Mouse (Mus musculus) kidney, postnatal 0 days (tissue): Measurements from ENCODE around the gene Praf2. TPM values are rescaled to one million over a fixed set of nuclear protein-coding genes. Genes with fewer than 3 reads are reported as not detected.

ENCODE experiments used
- ATAC-seq: fragments of 200-750 bp; cut with Nextera tagmentation; replicated peaks from 2 replicates; pipeline ENCODE4 v1.8.0; 2017; ENCODE audit warnings: low read depth, moderate number of reproducible peaks, moderate TSS enrichment, moderate library complexity; ENCODE audit not compliant: low FRiP score
- DNase-seq: peaks from one replicate; pipeline ENCODE4 v3.0.0-alpha.2; 2016; ENCODE audit warnings: low spot score
- H3K27ac ChIP-seq: fragments of 300-500 bp; sonication (generic); 2 replicates; pipeline ENCODE4 v1.5.1; 2014; ENCODE audit warnings: mild to moderate bottlenecking
- H3K27me3 ChIP-seq: fragments of 300-500 bp; sonication (generic); 2 replicates; pipeline ENCODE4 v1.6.1; 2014; ENCODE audit warnings: low read length, mixed read lengths; ENCODE audit not compliant: insufficient read depth
- H3K36me3 ChIP-seq: fragments of 300-500 bp; sonication (generic); 2 replicates; pipeline ENCODE4 v1.6.1; 2014; ENCODE audit warnings: low read length, mixed read lengths; ENCODE audit not compliant: insufficient read depth
- H3K4me1 ChIP-seq: fragments of 300-500 bp; sonication (generic); replicated peaks from 2 replicates; pipeline ENCODE4 v1.6.1; 2014; ENCODE audit warnings: antibody characterized with exemption, low read length, mixed read lengths; ENCODE audit not compliant: insufficient read depth
- H3K4me2 ChIP-seq: fragments of 300-500 bp; sonication (generic); 2 replicates; pipeline ENCODE4 v1.6.1; 2014; ENCODE audit warnings: mild to moderate bottlenecking, low read length, moderate library complexity, mixed read lengths
- H3K4me3 ChIP-seq: fragments of 300-500 bp; sonication (generic); replicated peaks from 2 replicates; pipeline ENCODE4 v1.5.1; 2014; ENCODE audit warnings: low read depth, low read length
- H3K9ac ChIP-seq: fragments of 300-500 bp; sonication (generic); 2 replicates; pipeline ENCODE4 v1.6.1; 2014; ENCODE audit warnings: low read depth, low read length
- H3K9me3 ChIP-seq: fragments of 300-500 bp; sonication (generic); replicated peaks from 2 replicates; pipeline ENCODE4 v1.6.1; 2016; ENCODE audit warnings: low read length, inconsistent platforms, mixed read lengths
- CTCF ChIP-seq: IDR thresholded peaks from 2 replicates; pipeline ENCODE4 v1.5.1; 2016; ENCODE audit warnings: antibody characterized with exemption, low read depth, mild to moderate bottlenecking, moderate library complexity
- WGBS: fragments of 180-500 bp; shearing (Covaris S2); extraction: QIAGEN DNeasy Blood & Tissue Kit; methylation state at CpG from one replicate; pipeline ENCODE4 v1.1.7; 2014; 5-methylcytosine and 5-hydroxymethylcytosine counted together
- polyA plus RNA-seq: library from polyadenylated mRNA; unstranded; fragments of >200 nt; fragmentation: Nextera tagmentation; extraction: Ambion mirVana; gene quantifications from 2 replicates; pipeline ENCODE4 v1.2.1, GENCODE M21; 2015

Praf2 gene
- polyA plus RNA-seq, 1 experiment from 2014 or later = 40.9 TPM

GRCm38 (mm10) chrX:7772766-7773165, 44.5 kb downstream of the Praf2 start:
- 47% methylated on average over 2 of the region's 2 CpGs for WGBS
- TF ChIP-seq CTCF = peak; percentile 57
- H3K27me3 ChIP-seq = no peaks in the 10 kb centered on the region
- ATAC-seq (no peak), DNase-seq (no peak)
- H3K36me3 ChIP-seq = 0 out of 2 replicates have a peak, but pooled peaks cover 20% of the 10 kb centered on the region
- no peak overlapping the region for H3K4me2 ChIP-seq
- no peak overlapping the region for H3K9ac ChIP-seq
- H3K27ac ChIP-seq = no peak overlapping the region
- H3K4me3 ChIP-seq = no peak overlapping the region
- no peaks in the 10 kb centered on the region for H3K4me1 ChIP-seq
- no peaks in the 10 kb centered on the region for H3K9me3 ChIP-seq

- no peak overlapping the region for H3K27ac ChIP-seq
- WGBS = 72% methylated on average over 9 of the region's 9 CpGs
- H3K27me3 ChIP-seq = no peaks in the 10 kb centered on the region
- TF ChIP-seq CTCF = no peak
- H3K9me3 ChIP-seq = no peaks in the 10 kb centered on the region
- 0 out of 2 replicates have a peak, but pooled peaks cover 8% of the 10 kb centered on the region for H3K36me3 ChIP-seq
- DNase-seq (no peak), ATAC-seq (no peak)
- H3K4me1 ChIP-seq = no peaks in the 10 kb centered on the region
- H3K9ac ChIP-seq = no peak overlapping the region
- H3K4me2 ChIP-seq = no peak overlapping the region
- H3K4me3 ChIP-seq = no peak overlapping the region
Observed at GRCm38 (mm10) chrX:7775501-7776205, 47.4 kb downstream of the Praf2 start.

DNA sequence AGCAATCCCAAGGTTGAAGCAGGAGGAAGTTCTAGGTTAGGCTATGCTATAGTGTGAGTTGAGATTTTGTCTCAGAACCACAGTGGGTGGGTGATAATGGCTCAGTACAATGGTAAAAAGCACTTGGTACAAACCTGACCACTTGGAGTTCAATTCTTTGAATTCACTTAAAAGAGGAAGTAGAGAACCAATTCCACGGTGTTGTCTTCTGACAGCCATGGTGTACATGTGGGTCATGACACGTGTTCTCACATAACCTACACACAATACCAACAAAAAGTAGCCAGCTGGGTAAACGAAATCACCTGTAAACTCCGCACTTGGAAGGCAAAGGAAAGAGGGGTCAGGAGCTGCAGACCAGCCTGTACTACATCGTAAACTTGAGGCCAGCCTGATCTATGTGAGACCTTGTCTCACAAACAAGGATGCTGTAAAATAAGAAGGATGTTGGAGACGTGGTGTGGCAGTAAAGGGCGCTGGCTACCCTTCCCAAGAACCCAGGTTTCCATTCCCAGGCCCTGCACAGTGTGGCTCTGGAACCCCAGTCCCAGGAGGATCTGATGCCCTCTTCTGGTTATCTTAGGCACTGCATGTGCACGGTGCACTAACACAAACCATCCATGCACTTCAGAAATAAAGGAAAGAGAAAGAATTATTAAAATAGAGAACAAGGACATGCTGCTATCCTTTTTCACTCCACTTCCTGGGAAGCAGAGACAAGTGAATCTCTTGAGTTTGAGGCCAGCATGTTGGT, 48.3 kb downstream of the Praf2 start:
- H3K9me3 ChIP-seq = no peaks in the 10 kb centered on the region
- TF ChIP-seq CTCF = peak; percentile 76
- no peak overlapping the region for H3K4me2 ChIP-seq
- no peak; the same call in 1 of the 2 replicates for ATAC-seq
- no peaks in the 10 kb centered on the region for H3K27me3 ChIP-seq
- no peak overlapping the region for H3K27ac ChIP-seq
- WGBS = 55% methylated on average over 8 of the region's 8 CpGs
- 0 out of 2 replicates have a peak, but pooled peaks cover 6% of the 10 kb centered on the region for H3K36me3 ChIP-seq
- no peak overlapping the region for H3K9ac ChIP-seq
- no peak overlapping the region for H3K4me3 ChIP-seq
- DNase-seq = peak; percentile 39
- no peaks in the 10 kb centered on the region for H3K4me1 ChIP-seq

DNA sequence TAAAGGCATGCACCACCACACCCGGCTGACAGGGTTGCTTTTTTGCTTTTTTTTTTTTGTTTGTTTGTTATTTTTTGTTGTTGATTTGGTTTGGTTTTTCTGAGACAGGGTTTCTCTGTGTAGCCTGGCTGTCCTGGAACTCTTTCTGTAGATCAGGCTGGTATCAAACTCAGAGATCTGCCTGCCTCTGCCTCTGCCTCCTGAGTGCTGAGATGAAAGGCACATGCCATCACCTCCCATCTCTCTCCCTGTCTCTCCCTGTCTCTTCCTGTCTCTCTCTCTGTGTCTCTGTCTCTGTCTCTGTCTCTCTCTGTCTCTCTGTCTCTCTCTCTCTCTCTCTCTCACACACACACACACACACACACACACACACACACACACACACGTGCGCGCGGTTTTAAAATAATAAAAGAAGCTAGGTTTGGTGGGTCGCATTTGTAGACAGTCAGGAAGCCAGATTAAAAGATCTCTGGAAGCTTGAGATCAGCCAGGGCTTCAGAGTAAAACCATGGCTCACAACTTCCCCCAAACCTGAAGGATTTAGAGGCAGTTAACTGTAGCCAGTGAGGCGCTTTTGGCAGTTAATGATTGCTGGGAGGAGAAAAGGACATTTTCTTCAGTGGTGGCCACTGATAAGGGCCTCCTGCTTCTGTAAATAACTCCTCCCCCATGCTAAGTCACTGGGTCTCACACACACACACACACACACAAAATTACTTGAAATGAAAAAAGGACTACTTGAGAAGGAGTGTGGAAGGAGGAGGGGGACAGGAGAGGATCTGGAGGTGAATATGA, 50.4 kb downstream of the Praf2 start:
- H3K9me3 ChIP-seq = no peaks in the 10 kb centered on the region
- 72% methylated on average over 7 of the region's 7 CpGs for WGBS
- H3K4me1 ChIP-seq = no peaks in the 10 kb centered on the region
- no peak for ATAC-seq
- H3K4me3 ChIP-seq = no peak overlapping the region
- no peak overlapping the region for H3K9ac ChIP-seq
- peak; percentile 14 for DNase-seq
- no peak overlapping the region for H3K4me2 ChIP-seq
- TF ChIP-seq CTCF = no peak
- H3K27ac ChIP-seq = no peak overlapping the region
- H3K36me3 ChIP-seq = 0 out of 2 replicates have a peak, but pooled peaks cover 6% of the 10 kb centered on the region
- no peaks in the 10 kb centered on the region for H3K27me3 ChIP-seq

GRCm38 (mm10) chrX:7779294-7779693, 51.1 kb downstream of the Praf2 start:
- no peaks in the 10 kb centered on the region for H3K27me3 ChIP-seq
- H3K9ac ChIP-seq = no peak overlapping the region
- no peak overlapping the region for H3K4me2 ChIP-seq
- H3K9me3 ChIP-seq = no peaks in the 10 kb centered on the region
- H3K4me3 ChIP-seq = no peak overlapping the region
- no peaks in the 10 kb centered on the region for H3K4me1 ChIP-seq
- TF ChIP-seq CTCF = no peak
- no peak overlapping the region for H3K27ac ChIP-seq
- WGBS = 28% methylated on average over 3 of the region's 3 CpGs
- H3K36me3 ChIP-seq = 0 out of 2 replicates have a peak, but pooled peaks cover 2% of the 10 kb centered on the region
- ATAC-seq (no peak), DNase-seq (no peak)

Other genes with a start within 250 kb of the Praf2 start
- gene Foxp3, start 154.8 kb upstream of the Praf2 start, polyA plus RNA-seq = 0.04 TPM in 1 of 2 replicates, not detected in the other
- 1.4 and 1.6 TPM in 2 replicates for gene Ppp1r3f, start 154.2 kb upstream of the Praf2 start, polyA plus RNA-seq
- gene Ccdc22, start 122.9 kb upstream of the Praf2 start, polyA plus RNA-seq = 27.8 and 29.2 TPM in 2 replicates
- 0.04 TPM in 1 of 2 replicates, not detected in the other for gene Cacna1f, start 121.4 kb upstream of the Praf2 start, polyA plus RNA-seq
- gene Syp, start 90.0 kb upstream of the Praf2 start, polyA plus RNA-seq = 1.3 and 1.4 TPM in 2 replicates
- 9.5 and 9.7 TPM in 2 replicates for gene Prickle3, start 71.2 kb upstream of the Praf2 start, polyA plus RNA-seq
- gene Plp2, start 57.0 kb upstream of the Praf2 start, polyA plus RNA-seq = 142 and 153 TPM in 2 replicates
- 1.5 and 2.3 TPM in 2 replicates for gene Magix, start 47.2 kb upstream of the Praf2 start, polyA plus RNA-seq
- 32.7 and 36.2 TPM in 2 replicates for gene Gpkow, start 31.3 kb upstream of the Praf2 start, polyA plus RNA-seq
- 39.6 and 40.6 TPM in 2 replicates for gene Wdr45, start 14.1 kb upstream of the Praf2 start, polyA plus RNA-seq
- gene Gm45208, start 6.2 kb upstream of the Praf2 start, polyA plus RNA-seq = 0.30 TPM in 1 of 2 replicates, not detected in the other
- gene Ccdc120, start 22.5 kb downstream of the Praf2 start, polyA plus RNA-seq = 16.8 and 17.4 TPM in 2 replicates
- 22.9 and 24.1 TPM in 2 replicates for gene Tfe3, start 34.1 kb downstream of the Praf2 start, polyA plus RNA-seq
- 29.6 and 30.1 TPM in 2 replicates for gene Gripap1, start 61.3 kb downstream of the Praf2 start, polyA plus RNA-seq
- 0.68 and 0.83 TPM in 2 replicates for gene Kcnd1, start 93.8 kb downstream of the Praf2 start, polyA plus RNA-seq
- gene Otud5, start 112.9 kb downstream of the Praf2 start, polyA plus RNA-seq = 31.8 and 36.8 TPM in 2 replicates
- 6.2 and 7.8 TPM in 2 replicates for gene Pim2, start 149.8 kb downstream of the Praf2 start, polyA plus RNA-seq
- 25.9 and 32.5 TPM in 2 replicates for gene Slc35a2, start 155.6 kb downstream of the Praf2 start, polyA plus RNA-seq
- 99.7 and 108 TPM in 2 replicates for gene Pqbp1, start 170.8 kb downstream of the Praf2 start, polyA plus RNA-seq
- gene Timm17b, start 170.9 kb downstream of the Praf2 start, polyA plus RNA-seq = 140 and 145 TPM in 2 replicates
- gene Gm10491, start 179.4 kb downstream of the Praf2 start, polyA plus RNA-seq = not detected in 2 replicates
- gene Gm10490, start 181.1 kb downstream of the Praf2 start, polyA plus RNA-seq = not detected in 2 replicates
- 0.41 and 0.59 TPM in 2 replicates for gene Pcsk1n, start 191.4 kb downstream of the Praf2 start, polyA plus RNA-seq
- gene Eras, start 200.2 kb downstream of the Praf2 start, polyA plus RNA-seq = not detected in 2 replicates
- 39.4 and 44.4 TPM in 2 replicates for gene Hdac6, start 219.4 kb downstream of the Praf2 start, polyA plus RNA-seq
- 0.08 and 0.09 TPM in 2 replicates for gene Gata1, start 249.6 kb downstream of the Praf2 start, polyA plus RNA-seq